Mouse (Mus musculus) heart, postnatal 0 days (tissue): Measurements from ENCODE around the gene Tubb3.

Experiments used
- CTCF ChIP-seq: IDR thresholded peaks from 2 replicates; pipeline ENCODE4 v1.5.1; 2016; ENCODE audit warnings: antibody characterized with exemption, control low read depth, low read depth
- EP300 ChIP-seq: IDR thresholded peaks from 2 replicates; pipeline ENCODE4 v1.6.1; 2016; ENCODE audit warnings: antibody characterized with exemption, low read depth

DNA sequence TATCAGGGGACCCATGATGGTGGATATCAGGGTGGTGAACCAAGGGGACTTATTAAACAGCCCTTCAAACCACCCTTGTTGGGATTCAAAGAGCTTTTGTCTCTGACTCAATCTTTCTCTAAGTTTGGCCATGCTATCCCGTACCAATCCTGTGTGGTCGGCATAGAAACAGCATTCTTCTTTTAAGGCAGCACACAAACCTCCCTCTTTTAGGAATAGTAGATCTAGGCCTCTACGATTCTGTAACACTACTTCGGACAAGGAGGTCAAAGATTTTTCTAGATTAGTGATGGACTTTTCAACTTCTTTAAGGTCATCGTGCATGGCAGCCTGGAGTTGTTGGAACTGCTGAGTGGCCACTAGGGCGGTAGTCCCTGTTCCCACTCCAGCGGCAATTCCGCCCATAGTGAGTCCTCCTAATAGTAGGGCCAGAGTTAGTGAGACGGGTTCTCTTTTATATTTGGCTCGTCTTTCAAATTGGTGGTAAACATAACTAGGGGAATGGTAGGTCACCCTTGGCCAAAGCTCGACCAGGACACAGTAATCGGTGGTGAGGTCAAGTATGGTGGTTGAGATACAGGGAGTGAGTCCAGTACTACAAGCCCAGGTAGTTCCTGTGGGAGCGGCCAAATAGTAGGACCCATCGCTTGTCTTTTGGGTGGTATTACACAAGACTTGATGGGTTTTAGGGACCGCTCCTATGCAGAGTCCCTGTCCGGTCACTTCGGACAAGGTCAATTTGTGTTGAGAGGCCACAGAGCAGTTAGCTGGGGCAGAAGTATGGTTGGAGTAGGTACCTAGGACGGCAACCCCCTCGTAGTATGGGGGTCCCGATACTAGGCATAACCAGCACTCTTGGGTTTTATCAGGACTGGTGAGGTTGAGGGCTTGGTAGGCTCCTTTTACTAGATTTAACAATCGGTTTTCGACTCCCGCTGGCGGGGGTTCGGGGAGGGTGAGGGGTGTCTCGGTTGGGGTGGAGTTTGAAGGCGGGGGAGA is 15.6 kb downstream of the Tubb3 start:
- TF ChIP-seq EP300: no peak
- TF ChIP-seq CTCF: no peak
